Mouse (Mus musculus): ENCODE data around the gene Soga1.

The Soga1 gene

DNA sequence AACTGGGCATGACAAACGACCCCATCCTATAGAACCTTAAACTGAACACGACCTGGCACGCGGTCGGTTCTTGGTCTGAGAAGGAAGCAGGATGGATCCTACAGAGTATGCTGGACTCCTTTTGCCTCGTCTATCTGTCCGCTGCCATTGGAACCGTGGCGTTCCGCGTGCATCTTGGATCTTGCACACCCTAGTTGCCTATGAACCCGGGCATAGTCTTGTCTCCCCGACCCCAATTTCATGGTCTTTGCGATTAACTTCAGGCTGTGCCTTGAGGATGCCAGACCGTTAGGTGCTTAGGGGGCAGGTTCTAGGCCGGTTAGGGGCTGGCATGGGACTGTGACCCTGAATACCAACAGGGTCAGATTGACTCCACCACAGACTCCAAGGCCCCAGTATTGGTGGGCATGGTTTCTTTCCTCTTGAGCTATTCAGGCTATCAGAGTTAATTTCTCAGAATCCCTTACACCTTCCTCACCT, 687 bp upstream of the Soga1 start:
- no peak for DNase-seq

DNA sequence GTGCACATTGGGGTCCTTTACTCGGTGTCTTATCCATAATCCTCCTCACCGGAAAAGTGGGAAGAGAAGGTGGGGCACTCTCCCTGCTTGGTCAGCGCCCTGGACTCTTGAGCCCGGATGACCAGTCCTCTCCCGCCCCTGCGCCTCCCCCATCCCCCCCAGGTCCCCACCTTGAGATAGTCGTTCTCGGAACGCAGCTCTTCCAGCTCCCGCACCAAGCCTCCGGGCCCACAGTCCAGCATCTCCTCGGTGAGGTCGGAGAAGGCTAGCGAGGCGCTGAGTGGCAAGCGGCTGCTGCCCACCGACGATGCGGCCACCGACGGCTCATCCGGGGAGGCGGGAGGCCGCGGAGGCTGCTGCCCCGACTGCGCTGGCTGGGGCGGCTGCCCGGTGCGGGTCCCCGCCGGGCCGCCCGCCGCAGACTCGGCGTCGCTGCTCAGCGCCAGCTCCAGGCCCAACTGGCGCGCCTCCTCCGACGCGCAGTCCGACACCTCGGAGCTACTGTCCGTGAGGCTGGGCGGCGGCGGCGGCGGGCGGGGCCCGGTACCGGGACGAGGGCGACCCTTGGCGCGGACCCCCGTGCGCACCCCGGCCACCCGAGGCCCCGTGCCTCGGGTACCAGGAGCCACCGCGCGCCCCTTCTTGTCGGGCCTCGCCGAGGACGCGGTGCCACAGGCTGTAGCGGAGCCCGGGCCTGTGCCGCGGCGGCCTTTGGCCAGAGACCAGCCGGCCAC, 828 bp downstream of the Soga1 start:
- peak; percentile 13 for DNase-seq

DNA sequence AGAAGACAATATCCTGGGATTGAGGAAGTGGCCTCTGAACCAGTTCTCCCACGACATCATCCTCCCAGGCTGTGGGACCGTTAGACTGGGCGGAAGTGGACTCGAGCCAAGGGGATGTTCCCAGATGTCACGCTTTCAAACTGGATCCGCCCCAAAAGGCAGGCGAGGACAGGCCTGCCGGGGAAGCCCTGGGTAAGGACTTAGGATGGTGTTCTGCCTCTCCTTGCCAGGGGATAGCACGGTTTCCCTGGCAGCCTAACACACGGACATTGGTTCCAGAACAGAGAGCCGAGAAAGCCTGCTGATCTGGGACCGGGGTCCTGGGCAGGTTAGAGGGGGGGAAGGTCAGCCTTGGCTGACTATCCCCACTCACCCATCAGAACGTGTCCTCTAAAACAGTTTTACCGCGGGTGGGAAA, 1.4 kb downstream of the Soga1 start:
- DNase-seq: peak; percentile 95

DNA sequence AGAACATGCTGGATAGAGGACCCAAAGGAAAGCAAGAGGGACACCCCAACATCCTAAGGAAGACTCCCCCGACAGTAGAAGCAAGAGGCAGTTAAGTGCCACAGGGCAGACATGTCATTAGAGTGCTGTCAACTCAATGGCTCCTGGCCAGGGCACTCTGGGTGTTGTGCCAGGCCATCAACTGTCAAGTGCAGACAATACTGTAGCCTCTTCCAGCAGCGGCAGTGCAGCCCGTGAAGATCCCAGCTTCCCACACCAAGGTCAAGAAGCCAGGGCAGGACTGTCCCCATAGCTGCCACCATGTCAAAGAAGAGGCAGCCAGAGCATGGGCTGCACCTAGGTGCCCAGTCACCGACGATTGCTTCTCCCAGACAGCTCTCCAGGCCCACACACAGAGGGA, 1.9 kb downstream of the Soga1 start:
- peak; percentile 73 for DNase-seq

DNA sequence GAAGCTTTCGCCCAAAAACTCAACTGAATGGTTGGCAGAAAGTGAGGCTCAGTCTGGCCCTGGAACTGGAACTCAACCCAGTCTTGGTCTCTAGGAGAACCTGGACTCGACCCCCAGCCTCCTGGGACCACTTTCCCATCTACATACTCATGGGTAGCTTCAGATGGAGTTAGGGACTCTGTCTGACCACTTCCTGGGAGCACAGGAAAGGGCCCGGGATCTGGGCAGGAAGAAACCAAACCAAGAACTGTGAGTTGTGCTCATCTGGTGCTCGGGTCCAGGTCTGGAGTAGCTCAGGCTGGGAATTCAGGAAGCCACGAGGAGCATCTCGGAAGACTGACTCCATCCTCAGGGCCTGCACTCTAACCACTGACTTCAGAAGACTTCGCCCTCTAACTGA, 2.5 kb downstream of the Soga1 start:
- no peak for DNase-seq

DNA sequence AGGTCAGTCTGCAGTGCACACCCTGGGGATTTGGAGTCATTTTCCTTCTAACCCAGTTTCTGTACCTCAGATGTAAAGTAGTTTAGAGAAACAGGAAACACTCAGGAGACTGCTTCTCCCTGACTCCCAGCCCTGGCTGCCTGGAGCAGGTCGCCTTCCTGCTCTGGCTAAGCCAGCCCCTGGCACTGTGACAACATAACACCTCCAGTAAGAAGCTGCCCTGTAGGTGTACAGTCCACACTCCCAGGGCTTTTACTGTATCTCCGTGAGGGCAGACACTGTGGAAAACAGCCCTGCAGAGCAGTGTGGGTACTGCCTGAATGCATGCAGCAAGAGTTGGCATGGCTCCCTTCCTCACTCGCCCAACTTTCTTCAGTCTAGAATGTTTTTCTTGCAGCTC, 3.4 kb downstream of the Soga1 start:
- peak; percentile 47 for DNase-seq

DNA sequence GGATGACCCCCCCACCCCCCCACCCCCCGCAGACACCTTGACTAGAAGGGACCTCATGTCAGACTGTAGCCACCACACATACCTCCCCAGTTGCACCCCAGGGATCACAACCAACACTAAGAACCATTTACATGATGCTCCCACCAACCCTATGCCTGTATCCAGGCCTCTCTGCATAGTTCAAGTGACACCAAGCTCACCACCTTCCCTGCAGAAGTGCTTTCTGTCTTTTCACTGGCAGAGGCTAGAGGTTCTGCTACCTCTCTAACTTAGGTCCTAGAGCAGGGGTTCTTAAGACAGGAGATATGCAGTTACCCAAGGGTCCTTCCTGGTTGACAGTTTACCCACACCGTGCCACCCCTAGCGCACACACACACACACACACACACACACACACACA, 3.8 kb downstream of the Soga1 start:
- no peak for DNase-seq

DNA sequence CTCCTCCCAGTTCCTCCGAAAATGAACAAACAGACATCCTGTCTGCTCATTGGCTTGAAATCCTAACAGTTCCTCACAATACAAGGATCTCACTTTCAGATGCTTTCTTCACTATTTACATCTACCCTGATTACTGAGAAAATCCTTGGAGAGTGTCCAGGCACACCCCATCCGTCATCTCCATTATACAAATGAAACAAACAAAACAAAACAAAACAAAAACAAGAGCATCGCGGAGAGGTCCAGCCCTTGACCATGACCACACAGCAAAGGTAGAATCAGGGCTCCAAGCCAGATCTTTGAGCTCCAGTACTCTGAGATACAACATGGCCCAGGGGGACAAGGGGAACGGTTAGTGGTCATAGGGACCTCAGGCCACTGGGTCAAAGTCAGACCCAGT, 4.3 kb downstream of the Soga1 start:
- peak; percentile 70 for DNase-seq

DNA sequence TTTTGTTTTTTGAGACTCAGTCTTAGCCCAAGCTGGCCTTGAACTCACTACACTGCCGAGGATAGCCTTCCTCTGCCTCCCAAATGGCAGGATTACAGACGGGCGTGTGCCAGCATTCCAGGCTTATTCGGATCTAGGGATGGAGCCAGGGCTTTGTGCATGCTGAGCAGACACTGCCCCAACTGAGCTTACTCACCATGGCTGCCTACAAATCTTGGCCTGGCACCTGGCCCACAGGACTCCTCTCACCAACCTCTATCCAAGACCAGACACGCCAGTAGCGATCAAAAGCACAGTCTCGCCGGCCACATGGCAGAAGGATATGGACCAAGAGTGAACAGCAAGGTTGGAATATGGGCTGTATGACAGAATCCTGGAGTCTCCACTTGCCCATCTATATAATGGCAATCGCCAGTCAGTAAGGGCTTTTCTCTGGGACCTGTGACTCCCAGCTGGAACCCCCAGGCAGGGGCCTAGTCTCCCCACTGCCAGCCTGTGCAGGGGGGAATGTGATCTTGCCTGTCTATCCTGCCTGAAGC, 4.8 kb downstream of the Soga1 start:
- peak; percentile 33 for DNase-seq

DNA sequence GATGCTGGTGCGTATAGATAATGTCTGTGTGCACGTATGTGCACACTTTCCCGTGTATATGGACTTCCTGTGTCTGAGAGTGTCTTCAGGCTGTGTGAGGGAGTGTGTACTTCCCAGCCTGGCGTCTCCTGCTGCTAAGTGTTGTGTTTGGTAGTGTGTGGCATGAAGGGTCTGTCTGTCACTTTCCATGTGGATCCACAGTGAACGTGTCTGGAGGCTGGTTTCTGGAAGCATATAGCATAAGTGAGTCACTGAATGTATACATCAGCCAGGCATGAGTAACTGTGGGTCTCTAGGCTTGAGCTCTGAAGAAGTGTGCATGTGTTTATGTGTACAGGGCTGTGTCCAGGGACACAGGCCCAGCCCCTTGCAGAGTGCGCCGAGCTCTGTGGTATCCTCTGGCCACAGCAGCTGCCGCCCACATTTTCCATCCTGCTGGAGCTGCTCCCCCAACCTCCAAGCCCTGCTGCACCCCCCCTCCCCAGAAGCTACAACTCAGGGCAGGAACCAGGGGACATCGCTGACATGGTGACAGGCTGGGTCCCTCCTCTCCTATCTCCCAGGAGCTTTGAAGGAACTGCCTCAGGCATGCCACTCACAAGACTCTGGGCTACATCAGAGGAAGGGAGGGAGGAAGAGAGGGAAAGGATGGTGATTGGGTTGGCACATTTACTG, 5.5 kb downstream of the Soga1 start:
- DNase-seq: peak; percentile 47

DNA sequence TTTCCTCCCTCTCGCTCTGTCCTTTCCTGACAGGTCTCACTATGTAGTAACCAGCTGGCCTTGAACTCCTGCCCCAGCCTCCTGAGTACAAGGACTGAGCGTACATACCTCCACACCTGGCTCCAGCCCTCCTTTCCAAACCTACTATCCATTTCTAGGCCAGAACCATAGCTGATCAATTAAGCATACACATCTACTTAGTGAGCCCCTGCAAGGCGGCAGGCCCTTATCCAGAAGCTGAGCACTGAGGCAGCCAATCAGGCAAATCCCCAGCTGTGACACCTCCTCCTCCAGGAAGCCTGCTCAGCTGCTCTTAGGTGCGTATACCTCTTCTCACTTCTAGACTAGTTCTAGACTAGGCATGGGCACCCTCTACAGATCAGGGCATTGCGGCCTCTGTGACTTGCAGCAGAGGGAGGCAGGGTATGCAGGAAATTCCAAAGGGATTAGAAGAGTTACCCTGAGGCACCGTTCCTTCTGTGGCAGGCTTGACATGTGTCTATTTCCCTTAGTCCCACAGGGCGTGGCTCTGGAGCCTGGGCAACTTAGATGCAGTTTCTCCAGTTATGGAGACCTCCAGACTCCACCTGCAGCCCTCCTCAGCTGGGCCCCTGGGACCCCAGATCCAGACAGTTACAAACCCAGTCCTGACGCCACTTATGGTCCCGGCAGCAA, 6.6 kb downstream of the Soga1 start:
- peak; percentile 51 for DNase-seq

DNA sequence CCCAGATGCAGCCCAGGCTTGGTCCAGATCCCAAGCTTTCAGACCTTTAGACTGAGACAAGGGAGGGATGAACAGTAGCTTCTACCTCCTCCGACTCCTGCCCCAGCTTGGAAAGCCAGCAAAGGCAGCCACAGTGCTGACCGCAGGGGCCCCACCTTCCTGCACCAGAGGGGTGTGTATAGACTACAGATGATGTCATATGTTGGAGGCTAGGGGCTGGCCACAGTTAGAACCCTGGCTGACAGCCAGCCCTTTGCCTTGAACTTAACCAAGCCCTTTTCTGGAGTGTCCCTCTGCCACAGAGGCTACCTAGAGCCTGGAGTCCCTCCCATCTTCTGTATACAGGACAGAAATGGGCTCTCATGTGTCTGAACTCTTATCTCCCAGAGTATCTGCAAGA, 7.5 kb downstream of the Soga1 start:
- DNase-seq: peak; percentile 95

DNA sequence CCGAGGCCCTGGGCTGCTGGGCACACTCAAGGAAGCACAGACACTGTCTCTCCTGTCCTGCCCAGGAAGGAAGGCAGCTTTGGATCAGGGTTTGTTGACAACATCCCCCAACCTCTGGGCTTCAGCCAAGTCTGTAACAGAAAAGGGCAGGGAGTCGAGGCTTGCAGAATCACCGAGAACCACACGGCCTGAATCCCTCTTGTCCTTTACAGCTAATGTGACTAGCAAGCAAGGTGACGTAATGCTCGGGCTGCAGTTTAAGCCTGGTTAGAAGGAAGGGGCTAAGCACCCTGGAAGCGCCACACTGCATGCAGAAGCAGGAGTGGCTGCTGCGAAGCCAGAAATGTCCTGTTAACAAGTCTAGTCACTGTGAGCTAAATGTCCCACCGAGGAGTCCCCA, 8.7 kb downstream of the Soga1 start:
- DNase-seq: peak; percentile 91

DNA sequence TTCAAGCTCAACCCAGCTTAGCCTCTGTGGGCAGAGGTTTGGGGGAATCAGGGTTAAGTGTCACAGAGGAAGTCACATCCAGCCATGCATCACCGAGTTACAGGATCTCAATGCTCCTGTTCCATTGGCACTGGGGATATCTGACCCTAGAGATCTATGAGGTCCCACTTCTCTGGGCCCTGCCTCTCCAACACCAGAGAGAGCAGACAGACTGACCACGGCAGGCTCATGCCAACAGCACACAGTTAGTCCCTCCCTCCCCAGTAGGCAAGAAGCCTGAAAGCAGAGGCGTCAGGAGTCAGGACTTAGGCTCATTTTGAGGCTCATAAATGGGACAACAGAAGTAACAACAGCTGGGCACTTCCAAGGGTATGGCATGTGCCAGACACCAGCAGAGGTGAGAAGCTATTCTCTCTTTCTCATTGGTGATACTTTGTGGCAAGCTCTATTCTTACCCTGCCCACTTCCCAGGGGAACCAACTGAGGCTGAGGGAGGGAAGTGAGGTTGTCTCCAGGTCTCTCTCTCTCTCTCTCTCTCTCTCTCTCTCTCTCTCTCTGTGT, 9.2 kb downstream of the Soga1 start:
- peak; percentile 34 for DNase-seq

DNA sequence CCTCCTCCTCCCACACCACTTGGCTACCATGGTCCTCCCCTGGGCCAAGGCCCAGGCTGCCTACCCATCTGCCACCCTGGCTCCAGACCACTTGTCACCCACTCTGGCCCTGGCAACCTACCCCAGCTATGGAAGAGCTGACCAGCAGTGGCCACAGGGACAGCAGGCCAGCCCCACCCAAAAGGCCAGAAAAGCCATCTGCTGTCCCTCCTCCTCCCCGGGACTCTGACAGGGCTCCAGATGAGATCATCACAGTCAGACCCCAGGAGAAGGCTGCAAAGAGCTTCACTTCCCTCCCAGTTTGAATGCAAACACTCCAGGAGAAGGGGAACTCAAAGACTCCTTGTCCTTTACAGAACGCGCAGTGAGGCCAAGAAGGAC, 9.7 kb downstream of the Soga1 start:
- peak; percentile 43 for DNase-seq

DNA sequence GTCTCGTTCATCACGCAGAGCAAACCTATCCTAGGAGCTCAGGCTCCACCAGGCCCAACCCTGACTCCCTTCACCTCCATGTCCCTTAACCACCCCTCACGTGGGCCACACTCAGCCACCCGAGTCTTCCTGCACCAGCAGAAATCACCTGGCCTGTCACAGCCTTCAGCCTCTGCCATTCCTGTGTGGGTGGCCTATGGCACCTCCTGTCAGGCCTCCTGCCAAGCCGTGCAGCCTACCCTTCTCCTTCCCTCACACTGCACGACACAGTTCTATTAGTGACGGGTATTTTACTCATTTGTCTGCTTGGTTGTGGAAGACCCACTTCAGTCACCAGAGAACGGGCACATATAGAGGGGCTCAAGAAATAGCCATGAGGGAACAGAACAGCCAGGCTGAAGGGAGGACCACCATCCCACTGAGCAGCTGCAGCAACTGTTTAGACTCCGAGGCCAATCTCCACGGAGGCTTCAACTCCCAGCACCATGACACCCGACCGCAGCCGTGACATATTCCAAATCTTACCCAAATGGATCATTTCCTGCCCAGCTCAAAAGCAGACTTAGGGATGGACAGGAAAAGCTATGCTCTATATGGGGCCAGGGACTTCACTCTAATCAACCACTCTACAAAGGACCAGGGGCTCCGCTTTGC, 10.2 kb downstream of the Soga1 start:
- DNase-seq: no peak

DNA sequence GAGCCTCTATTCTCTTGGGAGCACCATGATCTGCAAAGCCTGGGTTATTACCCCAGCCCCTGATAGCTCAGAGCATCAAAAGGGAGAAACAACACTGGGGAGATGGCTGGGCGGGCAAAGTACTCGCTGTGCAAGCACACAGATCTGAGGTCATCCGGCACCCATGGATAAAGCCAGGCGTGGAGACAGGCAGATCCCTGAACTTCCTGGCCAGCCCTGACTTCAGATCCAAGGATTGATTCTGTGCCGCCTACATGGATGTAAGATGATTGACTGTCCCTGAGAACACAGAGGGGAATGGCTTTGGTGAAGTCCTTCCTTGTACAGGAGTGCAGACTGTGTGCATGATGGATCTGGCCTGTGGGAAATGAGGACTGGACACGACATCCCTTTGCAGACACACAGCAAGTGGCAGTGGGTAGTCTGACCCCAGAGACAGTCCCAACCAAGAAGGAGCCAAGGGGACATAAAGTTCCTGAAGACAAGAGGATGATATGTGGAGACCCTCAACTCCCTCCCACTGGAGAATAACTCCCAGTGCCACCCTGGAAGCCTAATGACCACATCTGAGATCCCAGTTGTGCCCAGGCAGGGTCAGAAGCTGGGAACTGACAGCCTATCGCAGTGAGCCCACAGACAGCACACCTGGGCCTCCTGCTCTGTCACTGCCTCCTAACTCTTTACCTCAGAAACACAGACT, 12.2 kb downstream of the Soga1 start:
- DNase-seq: peak; percentile 49

DNA sequence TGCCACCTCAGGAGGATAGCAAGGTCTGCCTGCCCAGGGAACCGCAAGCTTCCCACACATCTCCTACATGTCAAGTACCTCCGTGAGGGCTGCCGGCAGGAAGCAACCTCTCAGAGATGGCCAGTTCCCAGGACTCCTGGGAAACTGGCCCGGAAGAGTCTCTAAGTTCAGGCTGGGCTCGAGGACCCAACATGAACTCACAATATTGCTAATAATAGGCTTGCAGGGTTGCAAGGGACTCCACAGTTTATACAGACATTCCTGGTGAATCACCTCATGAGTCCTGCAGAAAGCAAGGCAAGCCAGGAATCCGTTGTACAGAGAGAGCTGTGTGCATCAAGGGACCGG, 13.2 kb downstream of the Soga1 start:
- peak; percentile 37 for DNase-seq

DNA sequence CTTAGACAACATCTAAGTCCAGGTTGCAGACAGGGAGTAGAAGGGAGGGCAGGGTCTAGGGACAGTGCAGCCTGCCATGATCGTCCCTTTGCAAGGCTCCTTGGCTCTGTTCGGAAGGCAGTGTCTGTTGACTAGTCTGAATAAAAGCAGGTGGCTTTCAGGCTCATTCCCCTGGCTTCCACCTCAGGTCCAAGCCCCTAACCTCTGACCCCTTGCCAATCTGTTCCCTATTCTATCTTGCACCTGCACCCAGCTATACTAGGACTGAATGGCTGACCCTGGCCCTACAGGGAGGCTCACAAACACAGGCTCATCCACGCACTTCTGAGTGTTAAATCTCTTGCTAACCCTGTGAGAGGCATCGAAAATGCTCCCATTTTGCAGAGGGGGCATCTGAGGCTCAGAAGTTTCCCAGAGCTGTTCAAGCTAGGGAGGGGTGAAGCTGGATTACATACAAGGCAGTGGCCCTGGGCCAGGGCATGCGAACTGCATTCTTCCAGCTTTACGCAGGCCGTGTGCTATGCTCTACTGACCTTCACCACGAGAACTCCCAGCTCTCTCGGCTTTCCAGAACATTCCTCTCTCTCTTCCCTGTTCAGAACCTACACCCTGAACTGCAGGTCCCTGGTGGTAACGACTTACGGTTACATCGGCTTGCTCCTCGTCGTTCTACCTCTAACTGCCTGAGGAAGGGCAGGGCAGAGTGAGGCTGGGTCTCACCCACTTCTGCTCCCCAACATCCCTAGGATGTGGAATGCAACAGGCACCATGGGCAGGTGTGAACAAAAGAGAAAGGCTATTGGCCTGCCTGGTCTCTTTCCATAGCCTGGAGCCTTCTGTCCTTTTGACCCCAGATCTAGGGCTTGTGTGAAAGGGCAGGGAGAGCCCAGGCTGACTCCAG, 13.8 kb downstream of the Soga1 start:
- peak; percentile 62 for DNase-seq

DNA sequence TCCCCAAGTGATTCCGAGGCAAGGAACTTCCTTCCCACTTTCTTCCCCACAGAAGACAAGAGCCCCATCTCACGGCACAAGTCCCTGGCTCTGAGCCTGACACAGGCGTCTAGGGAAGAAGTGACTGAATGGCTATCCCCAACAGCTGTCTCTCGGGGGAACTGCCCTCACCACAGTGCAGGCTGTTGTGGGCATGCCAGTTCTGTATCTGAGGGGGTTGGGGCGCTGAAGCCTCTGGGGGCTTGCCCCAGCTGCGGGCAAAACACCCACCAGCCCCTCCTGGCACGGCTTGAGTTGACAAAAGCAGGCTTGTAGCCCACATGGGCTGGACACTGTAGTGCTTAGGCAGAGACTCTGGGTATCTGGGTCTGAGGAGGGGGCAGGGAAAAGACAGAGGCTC, 14.9 kb downstream of the Soga1 start:
- DNase-seq: peak; percentile 42

DNA sequence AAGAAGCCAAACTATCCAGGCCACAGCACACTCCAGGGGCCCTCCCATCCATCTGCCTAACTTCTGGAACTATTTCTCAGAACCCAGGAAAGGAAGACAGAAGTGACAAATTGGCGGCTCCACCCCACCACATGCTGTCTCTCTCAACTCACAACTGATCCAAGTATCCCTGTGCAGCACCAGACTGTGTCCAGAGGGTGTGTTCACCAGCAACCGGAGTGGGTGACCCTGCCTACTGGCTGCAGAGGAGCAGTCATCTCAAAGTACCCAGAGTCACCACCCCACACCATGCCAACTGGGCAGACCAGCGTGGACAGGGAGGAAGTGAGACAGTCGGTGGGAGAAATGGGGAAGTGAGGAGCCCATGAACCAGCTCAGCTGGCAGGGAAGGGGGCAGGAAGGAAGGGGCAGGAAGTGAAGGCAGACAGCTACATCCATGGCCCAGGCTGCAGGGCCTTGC, 15.8 kb downstream of the Soga1 start:
- peak; percentile 76 for DNase-seq
